Mouse (Mus musculus) urinary bladder, adult 18-20 months (tissue): ENCODE measurements at regions not wholly inside any gene's neighbourhood (a gene's known extent, or its start where the extent isn't known, plus 50 kb on each side); places are given as distances from the start of the nearest gene placed in this dataset.

Experiments
- DNase-seq, 2 experiments: peaks; one replicate each; pipeline ENCODE4 v3.0.0; 2022; ENCODE audit warnings: low spot score in 2 of 2, mixed read lengths in 2 of 2

- DNase-seq, result no peak
Measured at GRCm38 (mm10) chr12:9091951-9092350, 62.2 kb downstream of the Ttc32 start.

- DNase-seq, result no peak
Measured at GRCm38 (mm10) chr12:9095061-9095460, 65.3 kb downstream of the Ttc32 start.

GRCm38 (mm10) chr12:9106416-9106815 lies 76.6 kb downstream of the Ttc32 start:
- DNase-seq, result no peak

- no peak for DNase-seq
Measured at GRCm38 (mm10) chr12:9109806-9110205, 80.0 kb downstream of the Ttc32 start.

- DNase-seq, result no peak
Measured at GRCm38 (mm10) chr12:9112161-9112674, 82.4 kb downstream of the Ttc32 start.

GRCm38 (mm10) chr12:9113652-9114051 lies 83.9 kb downstream of the Ttc32 start:
- DNase-seq, result peak; percentile 6 to 60

GRCm38 (mm10) chr12:9114061-9114460 lies 84.3 kb downstream of the Ttc32 start:
- DNase-seq, result no peak

GRCm38 (mm10) chr12:9118576-9118975 lies 88.8 kb downstream of the Ttc32 start:
- no peak for DNase-seq

GRCm38 (mm10) chr12:9127931-9128550 lies 98.2 kb downstream of the Ttc32 start:
- DNase-seq, result no peak

GRCm38 (mm10) chr12:9128581-9129275 lies 98.9 kb downstream of the Ttc32 start:
- no peak for DNase-seq

GRCm38 (mm10) chr12:9132621-9133020 lies 102.8 kb downstream of the Ttc32 start:
- no peak for DNase-seq

- no peak for DNase-seq
Measured at GRCm38 (mm10) chr12:9133890-9134870, 104.4 kb downstream of the Ttc32 start.

- no peak for DNase-seq
Measured at GRCm38 (mm10) chr12:9151001-9151400, 121.2 kb downstream of the Ttc32 start.

- no peak for DNase-seq
Measured at GRCm38 (mm10) chr12:9151426-9151825, 121.6 kb downstream of the Ttc32 start.

- no peak for DNase-seq
Measured at GRCm38 (mm10) chr12:9154491-9154890, 124.7 kb downstream of the Ttc32 start.

- DNase-seq, result no peak
Measured at GRCm38 (mm10) chr12:9156794-9157193, 127.0 kb downstream of the Ttc32 start.

GRCm38 (mm10) chr12:9158751-9159150 lies 129.0 kb downstream of the Ttc32 start:
- no peak for DNase-seq

GRCm38 (mm10) chr12:9165367-9165940 lies 135.7 kb downstream of the Ttc32 start:
- DNase-seq, result no peak

- no peak for DNase-seq
Measured at GRCm38 (mm10) chr12:9166218-9166908, 136.6 kb downstream of the Ttc32 start.

- DNase-seq, result no peak
Measured at GRCm38 (mm10) chr12:9169008-9169407, 139.2 kb downstream of the Ttc32 start.

GRCm38 (mm10) chr12:9173680-9174079 lies 143.9 kb downstream of the Ttc32 start:
- DNase-seq, result no peak
